Mouse (Mus musculus): ENCODE measurements around the gene Ksr2.

The Ksr2 gene

GRCm38 (mm10) chr5:117823811-117824210 is 410.0 kb downstream of the Ksr2 start:
- no peak for DNase-seq

- DNase-seq: peak in 1 of 2 experiments; percentile 5
Measured at GRCm38 (mm10) chr5:117824486-117824885, 410.7 kb downstream of the Ksr2 start.
